Mouse (Mus musculus) megakaryocyte, embryonic 14.5 days (primary cell): ENCODE results near the gene Psmb11.

Source experiments
- FLI1 ChIP-seq: IDR thresholded peaks from 2 replicates; pipeline ENCODE4 v1.6.1; 2012; ENCODE audit warnings: low read length, inconsistent platforms, mixed read lengths
- GATA1 ChIP-seq: IDR thresholded peaks from 3 replicates; pipeline ENCODE4 v1.6.1; 2012; ENCODE audit warnings: mixed read lengths, low read length, inconsistent platforms, borderline replicate concordance

- no peak for TF ChIP-seq GATA1
- no peak for TF ChIP-seq FLI1
These were observed 17.5 kb upstream of the Psmb11 start for GRCm38 (mm10) chr14:54603686-54604085.
